Mouse (Mus musculus): ENCODE data around the gene Hsd17b6. TPM values are rescaled to one million over a fixed set of nuclear protein-coding genes. Genes with fewer than 3 reads are reported as not detected.
A peak's percentile ranks its signal among the peaks of the same experiment; 100 is the strongest.

The Hsd17b6 gene
- total and polyA plus RNA-seq, 2 experiments from 2014 or later = not detected

GRCm38 (mm10) chr10:127951390-127951789, 56.0 kb downstream of the Hsd17b6 start:
- Histone ChIP-seq H3K36me3 (ENCODE audit: insufficient read depth, low read length) (no peaks in the 10 kb centered on the region), H3K27me3 (ENCODE audit: insufficient read depth, low read length) (no peaks in the 10 kb centered on the region), H3K27ac (no peak overlapping the region), H3K4me2 (ENCODE audit: low read depth, low read length) (no peak overlapping the region), H3K4me3 (ENCODE audit: low read length) (no peak overlapping the region), H3K9ac (replicated peaks; ENCODE audit: low read length) (no peak overlapping the region), H3K9me3 (ENCODE audit: low read length) (no peaks in the 10 kb centered on the region), H3K4me1 (ENCODE audit: insufficient read depth, low read length) (no peaks in the 10 kb centered on the region)
- DNase-seq (ENCODE audit: low spot score) = no peak
- WGBS = 86% methylated on average over 9 of the region's 9 CpGs
- no peak for TF ChIP-seq CTCF (IDR thresholded peaks at IDR 0.05; ENCODE audit: low read depth)
- ATAC-seq = no peak

GRCm38 (mm10) chr10:127949596-127950130, 57.7 kb downstream of the Hsd17b6 start:
- 86% methylated on average over 4 of the region's 4 CpGs for WGBS
- H3K27me3 ChIP-seq (ENCODE audit: insufficient read depth, low read length) = no peaks in the 10 kb centered on the region
- H3K9ac ChIP-seq (replicated peaks; ENCODE audit: low read length) = no peak overlapping the region
- H3K4me3 ChIP-seq (ENCODE audit: low read length) = no peak overlapping the region
- DNase-seq (ENCODE audit: low spot score) (no peak), ATAC-seq (no peak)
- H3K36me3 ChIP-seq (ENCODE audit: insufficient read depth, low read length) = no peaks in the 10 kb centered on the region
- no peak overlapping the region for H3K4me2 ChIP-seq (ENCODE audit: low read depth, low read length)
- no peak overlapping the region for H3K27ac ChIP-seq
- TF ChIP-seq CTCF (IDR thresholded peaks at IDR 0.05; ENCODE audit: low read depth) = no peak
- no peaks in the 10 kb centered on the region for H3K9me3 ChIP-seq (ENCODE audit: low read length)
- H3K4me1 ChIP-seq (ENCODE audit: insufficient read depth, low read length) = no peaks in the 10 kb centered on the region

DNA sequence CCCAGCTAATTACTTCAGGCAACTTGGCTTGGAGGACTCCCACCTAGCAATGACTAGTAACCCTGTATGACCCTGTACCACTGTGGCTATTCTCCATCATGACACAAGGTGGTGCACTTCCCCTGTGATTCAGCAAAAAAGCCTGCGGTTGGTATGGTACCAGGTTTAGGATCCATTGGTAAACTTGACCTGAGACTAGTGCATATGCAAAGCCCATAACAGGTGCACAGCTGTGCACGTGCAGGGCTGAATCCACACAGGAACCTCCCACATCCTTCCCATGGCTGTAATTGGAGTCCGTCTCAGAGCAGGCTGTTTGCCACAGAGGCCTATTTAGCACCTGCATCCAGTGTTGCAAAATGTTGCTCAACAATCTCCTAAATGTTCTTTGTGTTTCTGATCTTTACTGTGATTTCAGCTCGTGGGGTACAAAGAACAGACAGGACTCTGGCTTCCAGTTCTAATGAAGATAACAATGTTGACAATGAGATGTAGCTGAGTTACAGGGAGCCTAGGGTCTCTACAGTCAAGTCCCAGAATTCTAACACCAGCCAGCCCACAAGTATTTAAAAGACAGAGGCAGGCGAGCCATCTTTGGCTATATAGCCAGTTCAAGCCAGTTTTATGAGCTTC, 61.9 kb downstream of the Hsd17b6 start:
- Histone ChIP-seq H3K27ac (no peak overlapping the region), H3K9me3 (ENCODE audit: low read length) (no peaks in the 10 kb centered on the region), H3K4me2 (ENCODE audit: low read depth, low read length) (no peak overlapping the region), H3K4me3 (ENCODE audit: low read length) (no peak overlapping the region), H3K9ac (replicated peaks; ENCODE audit: low read length) (no peak overlapping the region), H3K27me3 (ENCODE audit: insufficient read depth, low read length) (no peaks in the 10 kb centered on the region), H3K36me3 (ENCODE audit: insufficient read depth, low read length) (no peaks in the 10 kb centered on the region), H3K4me1 (ENCODE audit: insufficient read depth, low read length) (no peaks in the 10 kb centered on the region)
- ATAC-seq (peak; percentile 72; the same call in 1 of the 2 replicates), DNase-seq (ENCODE audit: low spot score) (peak; percentile 73)
- WGBS = 36% methylated on average over 5 of the region's 5 CpGs
- peak; percentile 89 for TF ChIP-seq CTCF (IDR thresholded peaks at IDR 0.05; ENCODE audit: low read depth)

Other genes with a start within 250 kb of the Hsd17b6 start
- 0.14 TPM in 1 of 2 replicates, not detected in the other for gene Rdh1, start 247.9 kb downstream of the Hsd17b6 start, total RNA-seq (2014; rRNA removed)
- not detected in 2 replicates for gene Rdh1, start 247.9 kb downstream of the Hsd17b6 start, polyA plus RNA-seq (2015; fragmentation: Nextera tagmentation; extraction: Ambion mirVana)
- gene Rdh16f1, start 247.8 kb downstream of the Hsd17b6 start, total RNA-seq (2014; rRNA removed) = not detected in 2 replicates
- 0.50 and 0.54 TPM in 2 replicates for gene Rdh16f1, start 247.8 kb downstream of the Hsd17b6 start, polyA plus RNA-seq (2015; fragmentation: Nextera tagmentation; extraction: Ambion mirVana)
- 0.37 and 0.50 TPM in 2 replicates for gene Rdh9, start 231.2 kb downstream of the Hsd17b6 start, total RNA-seq (2014; rRNA removed)
- 0.09 and 0.16 TPM in 2 replicates for gene Rdh9, start 231.2 kb downstream of the Hsd17b6 start, polyA plus RNA-seq (2015; fragmentation: Nextera tagmentation; extraction: Ambion mirVana)
- gene Rdh16, start 206.5 kb downstream of the Hsd17b6 start, total RNA-seq (2014; rRNA removed) = 0.37 TPM in 1 of 2 replicates, not detected in the other
- gene Rdh16, start 206.5 kb downstream of the Hsd17b6 start, polyA plus RNA-seq (2015; fragmentation: Nextera tagmentation; extraction: Ambion mirVana) = 0.06 TPM in 1 of 2 replicates, not detected in the other
- not detected in 2 replicates for gene Rdh19, start 157.7 kb downstream of the Hsd17b6 start, total RNA-seq (2014; rRNA removed)
- gene Rdh19, start 157.7 kb downstream of the Hsd17b6 start, polyA plus RNA-seq (2015; fragmentation: Nextera tagmentation; extraction: Ambion mirVana) = not detected in 2 replicates
- not detected in 2 replicates for gene Rdh16f2, start 141.1 kb downstream of the Hsd17b6 start, total RNA-seq (2014; rRNA removed)
- not detected in 2 replicates for gene Rdh16f2, start 141.1 kb downstream of the Hsd17b6 start, polyA plus RNA-seq (2015; fragmentation: Nextera tagmentation; extraction: Ambion mirVana)
- gene Rdh7, start 118.8 kb downstream of the Hsd17b6 start, total RNA-seq (2014; rRNA removed) = not detected in 2 replicates
- not detected in 2 replicates for gene Rdh7, start 118.8 kb downstream of the Hsd17b6 start, polyA plus RNA-seq (2015; fragmentation: Nextera tagmentation; extraction: Ambion mirVana)
- gene Sdr9c7, start 109.1 kb downstream of the Hsd17b6 start, total RNA-seq (2014; rRNA removed) = not detected in 2 replicates
- not detected in 2 replicates for gene Sdr9c7, start 109.1 kb downstream of the Hsd17b6 start, polyA plus RNA-seq (2015; fragmentation: Nextera tagmentation; extraction: Ambion mirVana)
- 15.2 and 19.6 TPM in 2 replicates for gene Prim1, start 7.6 kb upstream of the Hsd17b6 start, total RNA-seq (2014; rRNA removed)
- 33.3 and 36.1 TPM in 2 replicates for gene Prim1, start 7.6 kb upstream of the Hsd17b6 start, polyA plus RNA-seq (2015; fragmentation: Nextera tagmentation; extraction: Ambion mirVana)
- 295 and 315 TPM in 2 replicates for gene Naca, start 28.0 kb upstream of the Hsd17b6 start, total RNA-seq (2014; rRNA removed)
- gene Naca, start 28.0 kb upstream of the Hsd17b6 start, polyA plus RNA-seq (2015; fragmentation: Nextera tagmentation; extraction: Ambion mirVana) = 450 and 463 TPM in 2 replicates
- 81.6 and 87.7 TPM in 2 replicates for gene Ptges3, start 51.3 kb upstream of the Hsd17b6 start, total RNA-seq (2014; rRNA removed)
- 417 and 428 TPM in 2 replicates for gene Ptges3, start 51.3 kb upstream of the Hsd17b6 start, polyA plus RNA-seq (2015; fragmentation: Nextera tagmentation; extraction: Ambion mirVana)
- 6,623 and 6,768 TPM in 2 replicates for gene Atp5b, start 75.7 kb upstream of the Hsd17b6 start, total RNA-seq (2014; rRNA removed)
- 2,401 and 2,438 TPM in 2 replicates for gene Atp5b, start 75.7 kb upstream of the Hsd17b6 start, polyA plus RNA-seq (2015; fragmentation: Nextera tagmentation; extraction: Ambion mirVana)
- 14.3 and 15.0 TPM in 2 replicates for gene Baz2a, start 84.0 kb upstream of the Hsd17b6 start, total RNA-seq (2014; rRNA removed)
- gene Baz2a, start 84.0 kb upstream of the Hsd17b6 start, polyA plus RNA-seq (2015; fragmentation: Nextera tagmentation; extraction: Ambion mirVana) = 10.2 and 10.6 TPM in 2 replicates
- gene Rbms2, start 172.7 kb upstream of the Hsd17b6 start, total RNA-seq (2014; rRNA removed) = 11.7 and 13.2 TPM in 2 replicates
- 7.3 and 8.9 TPM in 2 replicates for gene Rbms2, start 172.7 kb upstream of the Hsd17b6 start, polyA plus RNA-seq (2015; fragmentation: Nextera tagmentation; extraction: Ambion mirVana)
- 1.9 and 6.4 TPM in 2 replicates for gene Gls2, start 186.8 kb upstream of the Hsd17b6 start, total RNA-seq (2014; rRNA removed)
- gene Gls2, start 186.8 kb upstream of the Hsd17b6 start, polyA plus RNA-seq (2015; fragmentation: Nextera tagmentation; extraction: Ambion mirVana) = 1.7 and 2.4 TPM in 2 replicates
- gene Spryd4, start 204.2 kb upstream of the Hsd17b6 start, total RNA-seq (2014; rRNA removed) = 25.8 and 29.6 TPM in 2 replicates
- gene Spryd4, start 204.2 kb upstream of the Hsd17b6 start, polyA plus RNA-seq (2015; fragmentation: Nextera tagmentation; extraction: Ambion mirVana) = 22.3 and 24.5 TPM in 2 replicates
- 0.21 and 0.25 TPM in 2 replicates for gene Mip, start 218.2 kb upstream of the Hsd17b6 start, total RNA-seq (2014; rRNA removed)
- gene Mip, start 218.2 kb upstream of the Hsd17b6 start, polyA plus RNA-seq (2015; fragmentation: Nextera tagmentation; extraction: Ambion mirVana) = not detected in 2 replicates
- 13.0 and 15.6 TPM in 2 replicates for gene Timeless, start 224.5 kb upstream of the Hsd17b6 start, total RNA-seq (2014; rRNA removed)
- gene Timeless, start 224.5 kb upstream of the Hsd17b6 start, polyA plus RNA-seq (2015; fragmentation: Nextera tagmentation; extraction: Ambion mirVana) = 15.2 and 17.0 TPM in 2 replicates
- gene Apon, start 246.5 kb upstream of the Hsd17b6 start, total RNA-seq (2014; rRNA removed) = not detected in 2 replicates
- gene Apon, start 246.5 kb upstream of the Hsd17b6 start, polyA plus RNA-seq (2015; fragmentation: Nextera tagmentation; extraction: Ambion mirVana) = not detected in 2 replicates